Mouse (Mus musculus): ENCODE data around the gene Lrrc57.

GRCm38 (mm10) chr2:120562859-120563234, 46.5 kb downstream of the Lrrc57 start:
- TF ChIP-seq CTCF (IDR thresholded peaks at IDR 0.05; ENCODE audit: low read depth) (no peak), EP300 (IDR thresholded peaks at IDR 0.05; ENCODE audit: low read depth) (no peak)

All from liver, embryonic 14.5 days (tissue).